Mouse (Mus musculus) cerebral cortex, adult 2 months (tissue): ENCODE data around the gene Slc44a3.

Experiments
- WGBS: fragments of 180-500 bp; shearing (Covaris S2); methylation state at CpG from one replicate; pipeline ENCODE4 v1.1.7; 2018; 5-methylcytosine and 5-hydroxymethylcytosine counted together

Gene Slc44a3

GRCm38 (mm10) chr3:121552723-121553122 lies 20.5 kb upstream of the Slc44a3 start:
- WGBS, result 86% methylated on average over 11 of the region's 11 CpGs

- WGBS, result 14% methylated on average over 1 of the region's 1 CpGs
These were observed 18.2 kb upstream of the Slc44a3 start for GRCm38 (mm10) chr3:121550370-121550769.

GRCm38 (mm10) chr3:121547851-121548624 lies 15.8 kb upstream of the Slc44a3 start:
- WGBS, result 38% methylated on average over 15 of the region's 15 CpGs

- 75% methylated on average over 5 of the region's 5 CpGs for WGBS
These were observed 8.4 kb upstream of the Slc44a3 start for GRCm38 (mm10) chr3:121540621-121541020.

GRCm38 (mm10) chr3:121539871-121540431 lies 7.7 kb upstream of the Slc44a3 start:
- WGBS, result 22% methylated on average over 8 of the region's 8 CpGs

- 80% methylated on average over 3 of the region's 3 CpGs for WGBS
These were observed 6.6 kb upstream of the Slc44a3 start for GRCm38 (mm10) chr3:121538847-121539246.

GRCm38 (mm10) chr3:121537996-121538395 lies 5.8 kb upstream of the Slc44a3 start:
- WGBS, result 98% methylated on average over 3 of the region's 3 CpGs

GRCm38 (mm10) chr3:121536803-121537202 lies 4.6 kb upstream of the Slc44a3 start:
- 86% methylated on average over 9 of the region's 9 CpGs for WGBS

GRCm38 (mm10) chr3:121535813-121536504 lies 3.8 kb upstream of the Slc44a3 start:
- WGBS, result 79% methylated on average over 3 of the region's 3 CpGs

- WGBS, result 64% methylated on average over 16 of the region's 16 CpGs
These were observed 645 bp downstream of the Slc44a3 start for GRCm38 (mm10) chr3:121531370-121532148.

- 93% methylated on average over 10 of the region's 10 CpGs for WGBS
These were observed 1.5 kb downstream of the Slc44a3 start for GRCm38 (mm10) chr3:121530546-121531258.

- WGBS, result 58% methylated on average over 17 of the region's 17 CpGs
These were observed 5.8 kb downstream of the Slc44a3 start for GRCm38 (mm10) chr3:121526096-121527093.

GRCm38 (mm10) chr3:121521633-121522125 lies 10.5 kb downstream of the Slc44a3 start:
- 67% methylated on average over 10 of the region's 10 CpGs for WGBS

GRCm38 (mm10) chr3:121521123-121521522 lies 11.1 kb downstream of the Slc44a3 start:
- WGBS, result 79% methylated on average over 3 of the region's 3 CpGs

- WGBS, result 93% methylated on average over 8 of the region's 8 CpGs
These were observed 15.2 kb downstream of the Slc44a3 start for GRCm38 (mm10) chr3:121517030-121517429.

- 70% methylated on average over 5 of the region's 5 CpGs for WGBS
These were observed 23.1 kb downstream of the Slc44a3 start for GRCm38 (mm10) chr3:121509141-121509540.

GRCm38 (mm10) chr3:121507678-121508077 lies 24.5 kb downstream of the Slc44a3 start:
- WGBS, result 96% methylated on average over 14 of the region's 14 CpGs

- WGBS, result 89% methylated on average over 7 of the region's 7 CpGs
These were observed 25.4 kb downstream of the Slc44a3 start for GRCm38 (mm10) chr3:121506756-121507155.

GRCm38 (mm10) chr3:121506175-121506574 lies 26.0 kb downstream of the Slc44a3 start:
- WGBS, result 79% methylated on average over 8 of the region's 8 CpGs
